Mouse (Mus musculus): Measurements from ENCODE around the gene Numbl.

- TF ChIP-seq POLR2A (IDR thresholded peaks at IDR 0.05; ENCODE audit: borderline replicate concordance, extremely low read depth, insufficient read depth, insufficient read length, poor library complexity, severe bottlenecking) (no peak), CTCF (IDR thresholded peaks at IDR 0.05; ENCODE audit: borderline replicate concordance, extremely low read depth, insufficient read depth, insufficient read length) (no peak)
Observed at GRCm38 (mm10) chr7:27325697-27326096, 67.5 kb downstream of the Numbl start.
